Mouse (Mus musculus) embryo, embryonic 11.5 days (tissue): Measurements from ENCODE around the gene BC049730.

ENCODE experiments used
- DNase-seq: peaks from one replicate; pipeline ENCODE4 v3.0.0-alpha.2; 2012; ENCODE audit warnings: low read depth, low spot score

BC049730 gene

GRCm38 (mm10) chr7:24762574-24762973 is 53.5 kb downstream of the BC049730 start:
- no peak for DNase-seq
